Mouse (Mus musculus) thymus, postnatal 10 days (tissue): ENCODE data around the gene Commd7.

Experiments used
- DNase-seq, 2 experiments: peaks; one replicate each; pipeline ENCODE4 v3.0.0; 2021; ENCODE audit warnings: low spot score in 2 of 2

Gene Commd7

GRCm38 (mm10) chr2:153622449-153622848, 10.1 kb downstream of the Commd7 start:
- DNase-seq, result no peak

GRCm38 (mm10) chr2:153618889-153619288, 13.7 kb downstream of the Commd7 start:
- no peak for DNase-seq

- no peak for DNase-seq
These were observed 14.1 kb downstream of the Commd7 start for GRCm38 (mm10) chr2:153618439-153618838.

GRCm38 (mm10) chr2:153616893-153617292, 15.7 kb downstream of the Commd7 start:
- no peak for DNase-seq

- DNase-seq, result no peak
These were observed 19.8 kb downstream of the Commd7 start for GRCm38 (mm10) chr2:153612594-153613281.

GRCm38 (mm10) chr2:153611743-153612142, 20.8 kb downstream of the Commd7 start:
- no peak for DNase-seq

- DNase-seq, result no peak
These were observed 21.3 kb downstream of the Commd7 start for GRCm38 (mm10) chr2:153611241-153611630.

GRCm38 (mm10) chr2:153610426-153611240, 21.9 kb downstream of the Commd7 start:
- DNase-seq, result no peak

- DNase-seq, result peak; percentile 35 to 73
These were observed 23.0 kb downstream of the Commd7 start for GRCm38 (mm10) chr2:153609548-153609947.

- DNase-seq, result no peak
These were observed 23.5 kb downstream of the Commd7 start for GRCm38 (mm10) chr2:153609058-153609457.

- DNase-seq, result peak; percentile 21 to 39
These were observed 24.6 kb downstream of the Commd7 start for GRCm38 (mm10) chr2:153607870-153608515.

- peak; percentile 21 to 60 for DNase-seq
These were observed 26.2 kb downstream of the Commd7 start for GRCm38 (mm10) chr2:153606421-153606820.

- no peak for DNase-seq
These were observed 28.9 kb downstream of the Commd7 start for GRCm38 (mm10) chr2:153603724-153604123.

- DNase-seq, result no peak
These were observed 31.6 kb downstream of the Commd7 start for GRCm38 (mm10) chr2:153600667-153601648.

- no peak for DNase-seq
These were observed 32.4 kb downstream of the Commd7 start for GRCm38 (mm10) chr2:153600021-153600666.

- no peak for DNase-seq
These were observed 35.0 kb downstream of the Commd7 start for GRCm38 (mm10) chr2:153597626-153598025.

GRCm38 (mm10) chr2:153597014-153597413, 35.6 kb downstream of the Commd7 start:
- DNase-seq, result no peak

GRCm38 (mm10) chr2:153594998-153595397, 37.6 kb downstream of the Commd7 start:
- no peak for DNase-seq

- no peak for DNase-seq
These were observed 39.4 kb downstream of the Commd7 start for GRCm38 (mm10) chr2:153593186-153593585.

- no peak for DNase-seq
These were observed 40.2 kb downstream of the Commd7 start for GRCm38 (mm10) chr2:153592056-153593014.
